Comparison of ENCODE assay signal across 8 mouse cellular contexts in genomic region chrY:90723336-90723987, GRCm38 (mm10). TPM values are rescaled to one million over a fixed set of nuclear protein-coding genes. Genes with fewer than 3 reads are reported as not detected.
A peak's percentile ranks its signal among the peaks of the same experiment; 100 is the strongest.
DNase-seq lines count a peak whose midpoint lies in the region; ATAC-seq lines count a peak whose summit lies in the region.
"Not testable (repeated sequence)": the region's sequence is repeated elsewhere in the genome, so short reads cannot be mapped to it uniquely, and the experiment has no call there.

No protein-coding gene starts in this region.

- DNase-seq in CD4-positive, CD25-positive, alpha-beta regulatory T cell, adult 2 months (ENCODE audit: low read depth, low spot score) = peak; percentile 17
- peak; percentile 42 to 69 for DNase-seq in cerebellum, adult 18-20 months
- DNase-seq in kidney, postnatal 4 days = peak; percentile 36 to 42
- peak; percentile 39 for DNase-seq in testis, postnatal 10 days (ENCODE audit: low spot score)

- H3K9me3 ChIP-seq in forebrain, embryonic 15.5 days; hindbrain, embryonic 12.5 days (replicated peaks); liver, embryonic 16.5 days (replicated peaks; ENCODE audit: control insufficient read depth, low read length); neural tube, embryonic 14.5 days (ENCODE audit: control insufficient read depth, low read length): not testable (repeated sequence)

- not testable (repeated sequence) for H3K4me3 ChIP-seq in forebrain, embryonic 15.5 days; hindbrain, embryonic 12.5 days; liver, embryonic 16.5 days (ENCODE audit: low read depth, low read length); neural tube, embryonic 14.5 days (ENCODE audit: low read depth, low read length)

- not testable (repeated sequence) for H3K36me3 ChIP-seq in forebrain, embryonic 15.5 days; hindbrain, embryonic 12.5 days; liver, embryonic 16.5 days (ENCODE audit: control insufficient read depth, insufficient read depth); neural tube, embryonic 14.5 days (ENCODE audit: control insufficient read depth, insufficient read depth, low read length)

- H3K4me1 ChIP-seq in forebrain, embryonic 15.5 days; hindbrain, embryonic 12.5 days; liver, embryonic 16.5 days (ENCODE audit: control insufficient read depth, low read depth, low read length); neural tube, embryonic 14.5 days (ENCODE audit: control insufficient read depth, insufficient read depth, low read length): not testable (repeated sequence)

- H3K27ac ChIP-seq in forebrain, embryonic 15.5 days (replicated peaks); hindbrain, embryonic 12.5 days; liver, embryonic 16.5 days (ENCODE audit: low read length); neural tube, embryonic 14.5 days (ENCODE audit: low read depth, low read length): not testable (repeated sequence)

- H3K4me2 ChIP-seq in forebrain, embryonic 15.5 days (replicated peaks); hindbrain, embryonic 12.5 days (replicated peaks); liver, embryonic 16.5 days (ENCODE audit: low read depth, low read length); neural tube, embryonic 14.5 days (ENCODE audit: low read depth, low read length): not testable (repeated sequence)

- not testable (repeated sequence) for H3K27me3 ChIP-seq in forebrain, embryonic 15.5 days; hindbrain, embryonic 12.5 days; liver, embryonic 16.5 days (ENCODE audit: control insufficient read depth, insufficient read depth, low read depth, low read length); neural tube, embryonic 14.5 days (ENCODE audit: control insufficient read depth, insufficient read depth, low read length)

- not testable (repeated sequence) for H3K9ac ChIP-seq in forebrain, embryonic 15.5 days (replicated peaks); hindbrain, embryonic 12.5 days; liver, embryonic 16.5 days (ENCODE audit: low read depth, low read length); neural tube, embryonic 14.5 days (replicated peaks; ENCODE audit: low read depth, low read length)

- 64% methylated on average over 9 of the region's 9 CpGs for WGBS in forebrain, embryonic 15.5 days
- 69% methylated on average over 9 of the region's 9 CpGs for WGBS in hindbrain, embryonic 12.5 days
- 59% methylated on average over 8 of the region's 9 CpGs for WGBS in liver, embryonic 16.5 days (ENCODE audit: insufficient replicate concordance)
- WGBS in neural tube, embryonic 14.5 days = 60% methylated on average over 8 of the region's 9 CpGs

- peak; percentile 71 for ATAC-seq in forebrain, embryonic 15.5 days (replicated peaks)
- peak; percentile 82 for ATAC-seq in hindbrain, embryonic 12.5 days (ENCODE audit: low FRiP score)
- ATAC-seq in liver, embryonic 16.5 days (ENCODE audit: low read depth) = peak; percentile 63
- peak; percentile 82 for ATAC-seq in neural tube, embryonic 14.5 days (ENCODE audit: low read depth)

RNA-seq across cellular contexts. Expression of gene Gm21860, which starts 31.2 kb away (rescaled TPM):
- not detected in 2 replicates for polyA plus RNA-seq in forebrain, embryonic 15.5 days (2015; fragmentation: Nextera tagmentation; extraction: Ambion mirVana)
- polyA plus RNA-seq in hindbrain, embryonic 12.5 days (2016; fragmentation: Nextera tagmentation; extraction: Ambion mirVana) = not detected in 2 replicates
- polyA plus RNA-seq in liver, embryonic 16.5 days (2015; fragmentation: Nextera tagmentation; extraction: Ambion mirVana) = not detected in 2 replicates
- polyA plus RNA-seq in neural tube, embryonic 14.5 days (2014; fragmentation: Nextera tagmentation; extraction: Ambion mirVana) = not detected in 2 replicates
